Mouse (Mus musculus) embryonic stem cell, embryonic (primary cell): Measurements from ENCODE around the gene Gm9936.

Experiments
- CTCF ChIA-PET, 4 experiments: fragments of 300-600 bp in 2 of 4; fragments of 350-600 bp in 2 of 4; sonication (Branson Sonifier 250); formaldehyde crosslinking; loops; one replicate each; lab custom pipeline; 2022; ENCODE audit warnings: inconsistent platforms in 2 of 4; lab: Charles Lee
- POLR2A ChIA-PET, 4 experiments: fragments of 300-600 bp in 2 of 4; fragments of 350-600 bp in 2 of 4; sonication (Branson Sonifier 250); formaldehyde crosslinking; loops; one replicate each; lab custom pipeline; 2022; ENCODE audit warnings: antibody characterized with exemption in 4 of 4, inconsistent platforms in 1 of 4; lab: Charles Lee

The Gm9936 gene

DNA sequence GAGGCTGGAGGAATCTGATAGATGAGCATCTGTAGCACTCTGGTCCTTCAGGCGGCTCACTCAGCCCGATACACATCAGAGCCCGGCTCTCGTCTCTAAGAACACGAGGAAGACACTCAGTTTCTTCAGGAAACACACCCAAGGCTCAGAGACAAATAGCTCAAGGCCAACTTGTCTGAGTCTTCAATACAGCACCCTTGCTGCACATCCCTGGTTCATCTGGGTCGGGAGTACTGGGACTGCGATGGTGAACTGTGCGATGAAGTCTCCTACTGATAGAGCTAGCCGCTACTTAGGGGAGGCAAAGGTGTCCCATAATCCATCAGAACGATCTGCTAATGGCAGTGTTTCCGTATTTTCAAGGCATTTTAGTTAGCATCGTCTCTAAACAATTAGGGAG is at the start of gene Gm9936:
TSS of gene Gm9936 (minus strand) at position 101 of the 400 bp plus-strand sequence.
- ChIA-PET POLR2A (interaction anchor here (0.6 to 2.6 kb wide), 24 partner anchors 9 to 239 kb away, joined by 3 to 11 read pairs (median 4); partner anchors contain the start of genes 2210016L21Rik (in 1 of the 4), Ankrd13a (in 1 of the 4) and Hnf1a (in 1 of the 4)), CTCF (interaction anchor here (0.5 to 3.2 kb wide), 54 partner anchors 9 to 811 kb away, joined by 3 to 19 read pairs (median 4); partner anchors contain the start of genes Gltp (in 1 of the 4), Mmab (in 1 of the 4), Mvk (in 1 of the 4) and Oasl2 (in 1 of the 4))

DNA sequence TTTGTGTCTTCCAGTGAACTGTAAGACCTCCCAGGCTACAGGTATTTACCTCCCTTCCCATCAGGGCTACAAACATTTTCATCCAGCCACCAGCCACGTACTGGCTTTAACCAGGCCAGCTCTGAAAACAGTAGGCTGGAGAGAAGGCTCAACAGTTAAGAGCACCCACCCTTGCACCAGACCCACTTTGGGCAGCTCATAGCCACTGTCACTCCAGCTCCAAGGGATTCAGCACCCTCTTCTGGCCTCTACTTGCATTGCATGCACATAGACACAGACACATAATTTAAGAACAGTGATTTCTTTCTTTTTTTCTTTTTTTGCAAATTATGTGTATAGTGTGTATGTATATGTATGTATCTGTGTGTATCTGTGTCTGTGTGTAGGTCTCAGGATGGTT is 43.9 kb upstream of the Gm9936 start:
- POLR2A ChIA-PET = interaction anchor here in 3 of 4 experiments (0.6 to 1.4 kb wide), 8 partner anchors 12 to 311 kb away, joined by 3 to 5 read pairs (median 4); partner anchors contain the start of gene Ankrd13a (in 1 of the 3)
- CTCF ChIA-PET = interaction anchor here (0.5 to 1.6 kb wide), 36 partner anchors 30 to 759 kb away, joined by 3 to 15 read pairs (median 4); partner anchors contain the start of genes 2210016L21Rik (in 2 of the 4), Gltp (in 2 of the 4), Acads (in 1 of the 4) and Gm9936 (in 1 of the 4)

DNA sequence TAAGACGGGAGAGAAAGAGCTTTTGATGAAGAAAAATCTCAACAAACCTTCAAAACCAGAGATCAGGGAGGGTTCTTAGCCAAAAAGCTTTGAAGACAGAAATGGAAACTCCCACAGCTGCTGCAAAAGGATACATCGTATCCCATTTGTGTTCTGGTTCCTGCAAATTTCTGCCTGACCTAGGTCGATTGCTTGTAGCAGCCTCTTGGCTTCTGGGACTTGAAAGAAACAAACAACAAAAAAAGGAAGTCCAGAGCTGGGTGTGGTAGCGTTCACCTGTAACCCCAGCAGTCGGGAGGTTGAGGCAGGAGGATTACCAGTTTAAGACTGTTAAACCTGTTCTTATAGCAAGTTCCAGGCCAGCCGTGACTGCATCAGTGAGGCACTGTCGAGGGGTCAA is 40.4 kb upstream of the Gm9936 start:
- ChIA-PET CTCF (interaction anchor here in 3 of 4 experiments (0.5 to 1.7 kb wide), 5 partner anchors 9 to 294 kb away, joined by 3 to 4 read pairs (median 4); no protein-coding TSS in a partner anchor), POLR2A (interaction anchor here in 2 of 4 experiments (0.5 to 1.6 kb wide), 5 partner anchors 9 to 303 kb away, joined by 3 to 6 read pairs (median 3); partner anchors contain the start of gene Gm9936 (in 1 of the 2))

DNA sequence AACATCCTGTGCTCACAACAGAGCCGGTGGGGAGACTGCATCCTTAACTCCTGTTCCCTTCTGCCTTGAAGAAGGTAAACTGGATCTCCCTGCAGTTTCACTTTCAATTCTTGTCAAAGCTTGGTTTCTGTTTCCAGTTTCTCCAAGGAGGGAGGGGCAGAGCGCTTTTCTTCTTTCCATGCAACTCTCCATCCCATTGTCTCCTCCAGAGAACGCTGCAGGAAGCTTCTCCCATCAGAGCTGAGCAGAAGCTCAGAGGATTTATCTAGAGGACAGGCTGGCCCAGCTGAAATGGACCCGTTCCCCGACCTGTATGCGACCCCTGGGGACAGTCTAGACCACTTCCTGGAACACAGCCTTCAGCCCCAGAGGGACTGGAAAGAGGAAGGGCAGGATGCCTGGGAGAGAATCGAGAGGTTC is 38.9 kb upstream of the Gm9936 start:
- ChIA-PET POLR2A (interaction anchor here (0.7 to 1.5 kb wide), 8 partner anchors 8 to 139 kb away, joined by 3 to 6 read pairs (median 3); no protein-coding TSS in a partner anchor), CTCF (interaction anchor here in 3 of 4 experiments (0.6 to 1.3 kb wide), 4 partner anchors 22 to 893 kb away, joined by 3 to 5 read pairs (median 4); no protein-coding TSS in a partner anchor)

DNA sequence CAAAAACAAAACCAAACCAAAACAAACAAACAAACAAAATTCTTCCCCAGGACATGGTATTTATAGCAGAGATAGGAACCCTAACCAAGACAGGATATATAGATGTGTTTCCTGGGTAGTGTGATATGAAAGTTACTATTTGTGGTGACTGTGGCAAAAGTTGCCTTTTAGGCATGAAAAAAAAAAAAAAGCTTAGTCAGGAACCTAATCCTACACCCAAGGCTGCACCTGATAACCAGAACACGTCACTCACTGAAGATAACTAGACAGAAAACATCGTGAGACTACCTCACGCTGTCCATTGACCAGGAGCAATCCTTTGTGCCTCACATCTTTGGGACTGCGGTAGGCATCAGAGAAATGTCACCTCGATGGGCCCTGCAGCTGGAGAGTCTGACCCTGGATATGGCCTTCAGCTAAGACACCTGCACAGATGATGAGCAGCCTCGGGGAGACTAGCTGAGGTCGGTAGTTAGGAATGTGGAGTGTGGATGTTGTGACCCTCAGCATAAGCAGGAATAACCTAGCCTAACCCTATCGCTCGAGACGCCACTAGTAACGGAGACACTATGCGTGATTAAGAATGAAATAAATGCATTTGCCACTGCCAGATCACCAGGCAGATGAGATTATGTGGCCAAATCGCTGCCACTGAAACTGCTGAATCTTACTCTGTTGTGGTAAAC is 38.3 kb upstream of the Gm9936 start, which contains the start of gene Oasl2:
TSS of gene Oasl2 (plus strand) at position 249 of the 686 bp plus-strand sequence.
- POLR2A ChIA-PET = interaction anchor here in 3 of 4 experiments (0.7 to 1.5 kb wide), 6 partner anchors 8 to 138 kb away, joined by 3 to 6 read pairs (median 4); no protein-coding TSS in a partner anchor

DNA sequence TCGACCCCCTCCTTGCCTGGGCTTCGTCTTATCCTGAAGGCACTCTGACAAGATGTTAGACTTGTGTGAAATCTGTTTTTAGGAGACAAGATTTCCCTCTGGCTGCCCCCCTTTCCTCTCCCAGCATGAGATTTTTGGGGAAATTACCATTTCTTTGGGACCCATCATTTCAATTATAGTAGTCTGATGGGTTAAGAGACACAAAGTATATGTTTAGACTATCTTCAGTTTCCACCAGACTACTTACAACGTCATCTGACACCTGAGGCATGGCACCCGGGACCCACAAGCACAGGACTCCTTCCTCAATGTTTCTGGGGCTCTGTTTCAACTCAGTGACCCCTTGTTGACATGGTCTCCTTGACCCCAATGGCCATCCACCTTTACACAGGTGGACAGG is 37.1 kb upstream of the Gm9936 start:
- POLR2A ChIA-PET = interaction anchor here in 1 of 4 experiments (0.6 kb wide), 1 partner anchor 90 kb away, joined by 3 read pairs; no protein-coding TSS in a partner anchor
- CTCF ChIA-PET = no interaction called here

More for the DNA sequence above, 38.3 kb upstream of the Gm9936 start, which contains the start of gene Oasl2:
- CTCF ChIA-PET = interaction anchor here in 3 of 4 experiments (0.6 to 1.3 kb wide), 5 partner anchors 21 to 892 kb away, joined by 3 to 10 read pairs (median 5); no protein-coding TSS in a partner anchor

DNA sequence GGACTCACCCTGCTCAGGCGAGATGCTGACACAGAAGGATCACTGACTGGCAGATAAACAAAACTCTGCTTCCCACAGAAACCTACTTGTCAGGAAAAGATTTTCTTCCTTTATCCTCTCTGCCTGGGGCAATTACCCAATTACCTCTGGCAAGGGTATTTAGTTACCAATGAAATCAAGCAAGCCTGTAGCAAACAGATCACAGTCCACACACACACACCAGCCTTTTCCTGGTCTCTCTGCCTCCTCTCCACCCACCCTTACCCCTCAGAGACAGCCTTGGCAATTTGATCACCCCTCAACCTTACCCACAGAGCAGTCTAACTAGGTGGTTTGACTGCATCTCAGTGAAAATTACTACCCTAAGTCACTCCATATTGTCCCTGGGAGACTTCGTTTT is 30.5 kb upstream of the Gm9936 start:
- ChIA-PET POLR2A (interaction anchor here in 1 of 4 experiments (1.5 kb wide), 1 partner anchor 9 kb away, joined by 4 read pairs; no protein-coding TSS in a partner anchor), CTCF (no interaction called here)

DNA sequence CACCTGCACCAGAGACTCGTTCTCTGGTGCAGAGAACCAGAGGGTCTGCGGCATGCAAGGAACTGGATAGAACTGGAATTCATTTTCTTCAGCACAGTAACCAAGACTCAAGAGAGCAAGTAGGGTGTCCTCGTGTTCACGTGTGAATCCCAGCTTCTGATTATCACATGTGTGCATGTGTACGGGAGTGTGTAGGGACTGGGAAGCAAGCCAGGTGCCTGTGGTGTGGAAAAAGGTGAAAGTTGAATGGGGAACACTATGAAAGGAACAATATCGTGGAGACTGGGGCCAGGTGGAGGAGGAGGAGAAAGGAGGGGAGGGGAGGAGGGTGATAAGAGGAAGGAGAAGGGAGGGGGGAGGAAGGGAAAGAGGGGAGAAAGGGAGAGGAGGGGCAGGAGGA is 28.3 kb upstream of the Gm9936 start:
- CTCF ChIA-PET = interaction anchor here in 1 of 4 experiments (0.7 kb wide), 1 partner anchor 11 kb away, joined by 6 read pairs; no protein-coding TSS in a partner anchor
- POLR2A ChIA-PET = no interaction called here

DNA sequence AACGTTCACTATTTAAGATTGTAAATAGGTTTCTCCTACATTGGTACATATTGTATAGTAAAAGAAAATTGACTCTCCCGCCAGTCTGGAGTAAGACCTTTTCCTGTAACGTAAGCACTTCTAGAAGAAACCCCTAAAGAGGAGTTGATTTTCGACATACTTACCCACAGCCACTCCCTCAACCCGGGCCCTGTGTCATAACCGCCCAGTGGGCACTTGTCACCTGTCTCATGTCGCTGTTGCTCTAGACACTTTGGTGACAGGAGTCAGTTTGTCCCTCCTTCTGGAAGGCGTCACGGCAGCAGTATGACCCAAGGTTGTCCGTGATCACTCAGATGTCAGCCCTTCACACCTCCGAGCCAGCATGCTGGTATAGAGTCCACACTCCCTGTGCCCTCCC is 24.5 kb upstream of the Gm9936 start:
- POLR2A ChIA-PET = interaction anchor here in 1 of 4 experiments (0.7 kb wide), 1 partner anchor 552 kb away, joined by 3 read pairs; no protein-coding TSS in a partner anchor

DNA sequence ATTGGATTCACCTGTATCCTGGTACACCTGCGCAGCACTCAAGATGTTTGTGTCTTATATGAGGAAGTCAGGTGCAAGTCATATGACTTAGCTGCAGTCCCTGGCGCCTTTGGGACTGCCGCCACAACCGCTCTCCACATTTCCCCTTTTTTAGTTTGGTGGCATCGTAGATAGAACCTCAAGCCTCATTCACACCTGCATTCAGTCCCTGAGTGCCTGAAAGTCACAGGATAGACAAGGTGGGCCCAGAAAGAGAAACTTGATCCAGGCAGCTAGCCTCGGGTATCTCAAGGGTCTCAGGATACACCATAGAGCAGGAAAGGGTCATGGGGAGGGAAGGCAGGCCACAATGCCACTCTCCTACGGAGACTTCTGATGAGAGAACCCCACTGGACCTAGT is 23.8 kb upstream of the Gm9936 start:
- ChIA-PET POLR2A (interaction anchor here in 1 of 4 experiments (0.6 kb wide), 1 partner anchor 603 kb away, joined by 3 read pairs; no protein-coding TSS in a partner anchor), CTCF (interaction anchor here in 1 of 4 experiments (1.0 kb wide), 1 partner anchor 23 kb away, joined by 3 read pairs; no protein-coding TSS in a partner anchor)

More for the DNA sequence above, 24.5 kb upstream of the Gm9936 start:
- CTCF ChIA-PET = interaction anchor here in 2 of 4 experiments (1.0 to 1.4 kb wide), 2 partner anchors 24 kb away, joined by 3 to 4 read pairs; no protein-coding TSS in a partner anchor

DNA sequence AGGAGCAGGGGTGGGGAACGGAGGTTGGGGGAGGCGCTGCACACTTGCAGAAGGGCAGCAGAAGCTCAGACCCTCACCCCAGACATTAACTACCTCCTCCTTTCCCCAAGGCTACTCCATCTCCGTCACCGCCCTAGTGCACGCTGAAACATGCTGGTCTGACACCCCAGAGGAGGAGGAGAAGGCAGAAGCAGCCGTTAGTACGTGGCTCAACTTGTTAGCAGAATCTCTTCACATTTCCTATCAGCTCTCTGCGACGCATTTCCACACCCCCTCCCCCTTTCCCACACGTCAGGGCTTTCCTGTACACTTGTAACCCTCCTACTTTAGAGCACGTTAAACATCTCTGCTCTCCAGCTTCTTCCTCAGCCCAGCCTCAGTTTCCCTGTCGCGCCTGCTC is 20.9 kb upstream of the Gm9936 start:
- CTCF ChIA-PET = interaction anchor here in 1 of 4 experiments (2.1 kb wide), 1 partner anchor 20 kb away, joined by 8 read pairs; the partner anchor contains the start of gene Gm9936
- POLR2A ChIA-PET = no interaction called here

DNA sequence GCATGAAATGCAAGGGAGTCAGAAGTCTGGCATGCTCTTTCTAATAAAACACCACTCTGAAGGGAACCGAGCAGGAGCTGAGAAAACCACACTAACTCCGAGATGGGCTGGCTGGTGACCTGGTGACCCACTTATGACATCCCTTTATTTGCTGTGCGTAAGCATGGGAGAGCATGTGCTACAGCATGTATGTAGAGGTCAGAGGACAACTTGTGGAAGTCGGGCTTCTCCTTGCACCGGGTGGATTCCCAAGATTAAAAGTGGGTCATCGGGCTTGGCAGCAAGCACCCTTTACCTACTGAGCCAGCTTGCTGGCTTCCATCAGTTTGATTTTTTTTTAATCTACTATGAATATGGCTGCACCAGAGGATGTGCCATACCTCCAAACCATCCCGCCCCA is 19.0 kb upstream of the Gm9936 start:
- ChIA-PET POLR2A (interaction anchor here in 3 of 4 experiments (0.6 to 1.0 kb wide), 4 partner anchors 9 to 223 kb away, joined by 4 to 5 read pairs (median 4); no protein-coding TSS in a partner anchor), CTCF (interaction anchor here (0.6 to 2.5 kb wide), 5 partner anchors 18 to 1674 kb away, joined by 3 to 10 read pairs (median 6); partner anchors contain the start of gene Gm9936 (in 1 of the 4))

DNA sequence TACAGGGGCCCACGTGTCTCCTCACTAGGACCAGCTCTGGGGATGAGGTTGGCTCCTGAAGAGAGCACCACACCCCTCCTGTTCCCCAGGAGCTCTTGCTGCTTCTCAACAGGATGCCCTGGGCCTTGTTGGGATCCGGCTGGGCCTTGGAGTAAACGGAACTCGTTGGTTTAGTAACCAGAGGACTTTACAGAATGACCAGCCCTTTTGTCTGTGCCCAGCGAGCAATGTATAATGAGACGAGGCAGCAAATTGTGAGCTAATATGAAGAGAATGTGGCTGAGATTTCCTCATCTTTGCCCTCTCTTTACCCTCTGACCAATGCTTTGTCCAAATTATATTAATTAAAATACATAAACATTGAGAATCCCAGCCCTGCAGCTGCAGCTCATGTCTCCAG is 17.8 kb upstream of the Gm9936 start:
- POLR2A ChIA-PET = interaction anchor here in 3 of 4 experiments (0.5 to 1.4 kb wide), 5 partner anchors 17 to 237 kb away, joined by 3 to 6 read pairs (median 4); partner anchors contain the start of gene Gm9936 (in 1 of the 3)
- CTCF ChIA-PET = interaction anchor here (0.6 to 2.5 kb wide), 5 partner anchors 10 to 21 kb away, joined by 3 to 7 read pairs (median 6); partner anchors contain the start of genes Gm9936 (in 1 of the 4) and Oasl2 (in 1 of the 4)

DNA sequence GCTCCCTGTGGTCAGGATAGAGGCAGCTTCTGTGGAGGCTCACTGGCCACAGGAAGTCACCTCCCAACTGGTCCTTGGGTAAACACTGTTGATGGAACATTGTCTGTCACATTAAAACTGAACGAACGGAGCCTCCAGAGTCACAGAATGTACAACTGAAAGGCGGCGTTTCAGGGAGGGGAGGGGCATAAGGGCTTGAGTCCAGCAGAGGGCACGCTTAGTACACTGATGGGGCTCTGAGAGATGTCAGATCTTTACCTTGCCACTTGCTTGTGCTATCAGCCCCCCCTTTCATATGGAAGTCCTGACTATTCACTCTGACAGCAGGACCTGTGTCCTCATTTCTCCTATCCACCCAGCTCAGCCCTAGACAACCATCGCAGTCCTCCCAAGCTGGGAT is 17.4 kb upstream of the Gm9936 start:
- POLR2A ChIA-PET = interaction anchor here in 2 of 4 experiments (0.8 to 1.4 kb wide), 4 partner anchors 17 to 128 kb away, joined by 3 to 6 read pairs (median 4); partner anchors contain the start of gene Gm9936 (in 1 of the 2)
- CTCF ChIA-PET = interaction anchor here in 3 of 4 experiments (0.6 to 2.5 kb wide), 4 partner anchors 11 to 21 kb away, joined by 3 to 7 read pairs (median 6); partner anchors contain the start of genes Gm9936 (in 1 of the 3) and Oasl2 (in 1 of the 3)

DNA sequence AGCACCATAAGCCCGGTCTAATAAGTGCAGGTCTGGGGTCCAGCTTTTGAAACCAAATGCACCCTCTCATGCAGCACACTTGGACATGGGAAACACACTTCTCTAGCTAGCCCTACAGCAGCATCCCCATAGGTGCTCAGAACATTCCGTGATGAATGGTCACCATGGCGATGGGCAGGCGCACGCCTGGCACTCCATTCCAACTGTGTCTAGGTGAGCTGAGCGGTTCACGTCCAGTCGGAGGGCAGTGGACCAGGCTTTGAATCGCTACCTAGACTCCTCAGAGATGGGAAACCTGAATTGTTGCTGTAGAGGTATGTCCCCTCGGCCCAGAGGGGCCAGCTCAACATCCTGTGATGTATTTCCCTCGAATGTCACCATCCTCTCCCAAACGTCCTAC is 6.8 kb upstream of the Gm9936 start:
- POLR2A ChIA-PET = interaction anchor here in 1 of 4 experiments (0.6 kb wide), 1 partner anchor 304 kb away, joined by 3 read pairs; no protein-coding TSS in a partner anchor
- CTCF ChIA-PET = no interaction called here

DNA sequence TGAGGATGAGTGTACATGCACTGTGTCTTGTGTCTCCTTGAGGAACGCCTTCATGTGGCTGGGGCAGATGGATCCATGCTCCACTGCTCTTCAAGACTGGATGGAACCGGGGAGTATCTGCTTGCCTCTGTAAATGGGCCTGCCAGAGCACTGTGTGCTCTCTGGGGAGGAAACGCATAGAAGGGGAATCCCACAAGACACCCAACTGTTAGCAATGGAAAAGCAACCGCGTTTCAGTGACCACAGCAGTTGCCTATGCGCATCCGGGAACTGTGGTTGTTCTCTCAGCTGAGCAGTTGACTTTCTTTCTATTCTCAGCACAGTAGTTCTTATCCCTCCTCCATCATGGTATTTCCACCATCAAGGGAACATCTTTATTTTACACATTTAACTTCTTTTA is 6.3 kb upstream of the Gm9936 start:
- CTCF ChIA-PET = interaction anchor here in 1 of 4 experiments (0.7 kb wide), 2 partner anchors 57 to 225 kb away, joined by 4 to 13 read pairs; no protein-coding TSS in a partner anchor
- POLR2A ChIA-PET = interaction anchor here in 1 of 4 experiments (0.6 kb wide), 1 partner anchor 304 kb away, joined by 3 read pairs; no protein-coding TSS in a partner anchor

DNA sequence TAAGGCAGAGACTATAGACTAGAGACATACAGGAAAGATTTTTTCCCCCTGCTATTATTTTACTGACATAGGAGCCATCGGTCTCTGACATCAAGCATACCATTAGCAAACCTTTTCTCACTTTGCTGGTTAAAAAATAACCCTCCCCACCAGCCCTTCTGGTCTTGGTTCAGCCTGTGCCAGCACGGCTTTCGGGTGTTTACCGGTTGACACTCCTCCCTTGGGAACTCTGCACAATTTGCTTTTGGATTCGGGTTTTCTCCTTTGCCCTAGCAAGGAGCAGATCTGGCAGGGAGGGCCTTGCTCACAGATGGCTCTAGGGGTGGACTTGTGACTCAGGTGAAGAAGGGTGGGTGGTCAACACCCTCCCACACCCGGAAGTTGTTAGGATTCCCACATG is 3.2 kb upstream of the Gm9936 start:
- CTCF ChIA-PET = interaction anchor here in 1 of 4 experiments (1.6 kb wide), 1 partner anchor 159 kb away, joined by 3 read pairs; no protein-coding TSS in a partner anchor

More for the DNA sequence above, 3.2 kb upstream of the Gm9936 start:
- POLR2A ChIA-PET = no interaction called here
